15 mouse cellular contexts compared by ENCODE assay signal in the genomic region with DNA sequence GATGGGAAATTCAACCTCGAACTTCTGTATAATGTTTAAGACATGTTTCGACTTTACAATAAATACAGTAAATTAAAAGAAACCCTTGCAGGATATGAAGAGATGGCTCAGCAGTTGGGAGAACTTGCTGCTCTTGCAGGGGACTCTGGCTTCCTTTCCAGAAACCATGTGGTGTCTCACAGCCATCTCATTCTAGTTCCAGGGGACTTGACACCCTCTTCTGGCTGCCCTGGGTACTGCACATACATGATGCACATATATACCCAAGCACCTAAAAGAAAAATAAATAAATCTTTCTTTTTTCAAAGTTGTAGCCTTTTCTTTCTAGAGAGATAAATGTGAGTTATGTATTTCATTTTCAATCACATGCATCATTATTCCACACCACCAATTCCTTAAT.
DNase-seq lines count a peak whose midpoint lies in the region; ATAC-seq and TF ChIP-seq lines count a peak whose summit lies in the region.
"Had no signal": no experiment of that assay in that cellular context is flagged by ENCODE, and none has a peak within 500 bp of the region (broad histone marks: within the 10 kb centered on the region; RNA-seq: fewer than 3 reads in every experiment).

No protein-coding gene starts in this region.

- no peak overlapping the region for H3K4me3 ChIP-seq in kidney, embryonic 15.5 days (replicated peaks)
- no peak overlapping the region for H3K4me3 ChIP-seq in stomach, postnatal 0 days (ENCODE audit: low read depth, low read length)
- H3K4me3 ChIP-seq: embryonic facial prominence, embryonic 15.5 days had no signal

- no peak overlapping the region for H3K4me2 ChIP-seq in kidney, embryonic 15.5 days
- no peak overlapping the region for H3K4me2 ChIP-seq in stomach, postnatal 0 days (replicated peaks; ENCODE audit: low read depth)
- H3K4me2 ChIP-seq: embryonic facial prominence, embryonic 15.5 days had no signal

- no peaks in the 10 kb centered on the region for H3K36me3 ChIP-seq in kidney, embryonic 15.5 days
- no peaks in the 10 kb centered on the region for H3K36me3 ChIP-seq in stomach, postnatal 0 days (ENCODE audit: control insufficient read depth, insufficient read depth, low read length)
- H3K36me3 ChIP-seq: embryonic facial prominence, embryonic 15.5 days had no signal

- TF ChIP-seq EP300 in stomach, postnatal 0 days (optimal IDR thresholded peaks at IDR 0.05) = no peak

- peak; percentile 22; the same call in 1 of the 2 replicates for TF ChIP-seq CTCF in stomach, postnatal 0 days (IDR thresholded peaks at IDR 0.05; ENCODE audit: low read depth)

- WGBS in kidney, embryonic 15.5 days = 92% methylated on average over 2 of the region's 2 CpGs
- 87% methylated on average over 2 of the region's 2 CpGs for WGBS in stomach, postnatal 0 days

- no peak overlapping the region for H3K9ac ChIP-seq in kidney, embryonic 15.5 days
- no peak overlapping the region for H3K9ac ChIP-seq in stomach, postnatal 0 days (ENCODE audit: low read length)
- H3K9ac ChIP-seq: embryonic facial prominence, embryonic 15.5 days had no signal

- peak; percentile 36 for DNase-seq in embryo, embryonic 10 days (ENCODE audit: low spot score)
- DNase-seq in embryo, embryonic 9.5 days (ENCODE audit: extremely low spot score) = no peak
- DNase-seq in kidney, postnatal 4 days = peak; percentile 8 to 15
- peak; percentile 22 for DNase-seq in right cerebral cortex, postnatal 14 days
- DNase-seq in right cerebral cortex, postnatal 25 days = no peak
- no peak for DNase-seq in stomach, postnatal 0 days (ENCODE audit: low spot score)
- DNase-seq: adrenal gland, postnatal 25 days; cerebellum, adult 11 months; heart, postnatal 14 days; lung, postnatal 36 days; spleen, adult 18-20 months had no signal

- no peaks in the 10 kb centered on the region for H3K27me3 ChIP-seq in kidney, embryonic 15.5 days
- H3K27me3 ChIP-seq in stomach, postnatal 0 days (ENCODE audit: control insufficient read depth, insufficient read depth, low read length) = no peaks in the 10 kb centered on the region
- H3K27me3 ChIP-seq: embryonic facial prominence, embryonic 15.5 days had no signal

- ATAC-seq in kidney, embryonic 15.5 days (replicated peaks; ENCODE audit: low FRiP score) = no peak
- no peak for ATAC-seq in stomach, postnatal 0 days (ENCODE audit: low FRiP score, low TSS enrichment)
- no peak for ATAC-seq in monocyte, adult 5-6 weeks (replicated peaks; ENCODE audit: insufficient number of reproducible peaks, low FRiP score, low TSS enrichment, poor library complexity, severe bottlenecking)
- ATAC-seq: intestine, embryonic 16.5 days had no signal

- H3K4me1 ChIP-seq in kidney, embryonic 15.5 days = no peaks in the 10 kb centered on the region
- no peaks in the 10 kb centered on the region for H3K4me1 ChIP-seq in stomach, postnatal 0 days (replicated peaks; ENCODE audit: control insufficient read depth, insufficient read depth)
- H3K4me1 ChIP-seq: embryonic facial prominence, embryonic 15.5 days had no signal

- H3K9me3 ChIP-seq in kidney, embryonic 15.5 days (replicated peaks) = no peaks in the 10 kb centered on the region
- no peaks in the 10 kb centered on the region for H3K9me3 ChIP-seq in stomach, postnatal 0 days (ENCODE audit: control insufficient read depth, low read length)
- H3K9me3 ChIP-seq: embryonic facial prominence, embryonic 15.5 days had no signal

- no peak overlapping the region for H3K27ac ChIP-seq in kidney, embryonic 15.5 days
- H3K27ac ChIP-seq in stomach, postnatal 0 days (replicated peaks) = no peak overlapping the region
- H3K27ac ChIP-seq: embryonic facial prominence, embryonic 15.5 days had no signal

Comparison
In these comparisons a context has a peak if more than half of its experiments do, and no peak if none do; other contexts are left out.
1. DNase-seq: peak in embryo, embryonic 10 days (single experiment), kidney, postnatal 4 days (2 of 2) and right cerebral cortex, postnatal 14 days (single experiment); none in embryo, embryonic 9.5 days (single experiment), right cerebral cortex, postnatal 25 days (single experiment) and stomach, postnatal 0 days (single experiment).